Mouse (Mus musculus) thymus, adult 2 months (tissue): ENCODE data around the gene Spats2l.

Experiments
- CTCF ChIP-seq: fragments of 200-500 bp; IDR thresholded peaks from 2 replicates; pipeline ENCODE4 v1.5.1; 2012; ENCODE audit warnings: mild to moderate bottlenecking, control low read depth, low read length, moderate library complexity, borderline replicate concordance; ENCODE audit not compliant: control insufficient read depth, poor library complexity, insufficient read depth; ENCODE audit errors: extremely low read depth
- POLR2A ChIP-seq: fragments of 200-500 bp; IDR thresholded peaks from 2 replicates; pipeline ENCODE4 v1.6.1; 2012; ENCODE audit warnings: mild to moderate bottlenecking, low read length, control low read depth, moderate library complexity; ENCODE audit not compliant: control insufficient read depth, poor library complexity, insufficient read depth; ENCODE audit errors: extremely low read depth

- no peak for TF ChIP-seq POLR2A
- TF ChIP-seq CTCF: no peak
Observed at GRCm38 (mm10) chr1:57741740-57742139, 32.2 kb upstream of the Spats2l start.
